Mouse (Mus musculus): Measurements from ENCODE around the gene Ttll3. TPM values are rescaled to one million over a fixed set of nuclear protein-coding genes. Genes with fewer than 3 reads are reported as not detected.

Gene Ttll3
- total and polyA plus RNA-seq, 3 experiments, result 5.7 to 11.2 TPM; not detected in 1

GRCm38 (mm10) chr6:113428006-113428405, 38.9 kb downstream of the Ttll3 start:
- no peaks in the 10 kb centered on the region for H3K79me2 ChIP-seq (ENCODE audit: control insufficient read depth, insufficient read depth, low read length, poor library complexity)
- no peaks in the 10 kb centered on the region for H3K27me3 ChIP-seq (ENCODE audit: control insufficient read depth in 1 of 2, insufficient read depth in 2 of 2, low read length in 2 of 2)
- no peak overlapping the region for H3K9ac ChIP-seq (ENCODE audit: control insufficient read depth, low read depth, low read length, poor library complexity, severe bottlenecking)
- TF ChIP-seq ZMIZ1 (IDR thresholded peaks at IDR 0.05; ENCODE audit: low read depth, low read length) (no peak), TBP (IDR thresholded peaks at IDR 0.05; ENCODE audit: low read depth, low read length) (no peak), SIN3A (IDR thresholded peaks at IDR 0.05; ENCODE audit: low read length) (no peak), UBTF (IDR thresholded peaks at IDR 0.05; ENCODE audit: borderline replicate concordance, insufficient read depth, low read depth, low read length) (no peak), GATA1 (IDR thresholded peaks at IDR 0.05; ENCODE audit: low read depth, low read length) (no peak), ZKSCAN1 (IDR thresholded peaks at IDR 0.05; ENCODE audit: low read depth, low read length) (no peak), TCF12 (IDR thresholded peaks at IDR 0.05; ENCODE audit: low read depth, low read length) (no peak), USF1 (IDR thresholded peaks at IDR 0.05; ENCODE audit: low read depth, low read length) (no peak), CHD1 (IDR thresholded peaks at IDR 0.05; ENCODE audit: low read depth, low read length) (no peak), MAX (IDR thresholded peaks at IDR 0.05; ENCODE audit: low read length) (no peak), EP300 (IDR thresholded peaks at IDR 0.05; ENCODE audit: low read depth in 1 of 2, low read length in 2 of 2) (no peak), CHD2 (IDR thresholded peaks at IDR 0.05; ENCODE audit: low read length) (no peak), JUND (IDR thresholded peaks at IDR 0.05; ENCODE audit: low read depth, low read length) (no peak), USF2 (IDR thresholded peaks at IDR 0.05; ENCODE audit: borderline replicate concordance in 1 of 2, insufficient read depth in 1 of 2, low read depth in 1 of 2, low read length in 2 of 2) (no peak), MYC (IDR thresholded peaks at IDR 0.05; ENCODE audit: low read depth, low read length) (no peak), RAD21 (IDR thresholded peaks at IDR 0.05; ENCODE audit: low read depth, low read length) (no peak), MYB (IDR thresholded peaks at IDR 0.05; ENCODE audit: low read depth, low read length) (no peak)
- H3K36me3 ChIP-seq (ENCODE audit: control insufficient read depth in 1 of 2, insufficient read depth in 2 of 2, low read length in 2 of 2), result no peaks in the 10 kb centered on the region
- H3K4me3 ChIP-seq (ENCODE audit: control insufficient read depth in 1 of 2, insufficient read depth in 1 of 2, low read depth in 2 of 2, low read length in 2 of 2), result no peak overlapping the region
- no peak overlapping the region for H3K27ac ChIP-seq (ENCODE audit: control insufficient read depth, low read depth, low read length)
- no peak for DNase-seq (ENCODE audit: low read depth, low spot score)
- H3K4me1 ChIP-seq (ENCODE audit: control insufficient read depth in 1 of 2, insufficient read depth in 2 of 2, low read length in 2 of 2), result peaks cover 2 to 7% of the 10 kb centered on the region in 2 experiments; a peak in 3 of 4 replicates
- H3K9me3 ChIP-seq (replicated peaks; ENCODE audit: insufficient read depth, low read length), result no peaks in the 10 kb centered on the region

DNA sequence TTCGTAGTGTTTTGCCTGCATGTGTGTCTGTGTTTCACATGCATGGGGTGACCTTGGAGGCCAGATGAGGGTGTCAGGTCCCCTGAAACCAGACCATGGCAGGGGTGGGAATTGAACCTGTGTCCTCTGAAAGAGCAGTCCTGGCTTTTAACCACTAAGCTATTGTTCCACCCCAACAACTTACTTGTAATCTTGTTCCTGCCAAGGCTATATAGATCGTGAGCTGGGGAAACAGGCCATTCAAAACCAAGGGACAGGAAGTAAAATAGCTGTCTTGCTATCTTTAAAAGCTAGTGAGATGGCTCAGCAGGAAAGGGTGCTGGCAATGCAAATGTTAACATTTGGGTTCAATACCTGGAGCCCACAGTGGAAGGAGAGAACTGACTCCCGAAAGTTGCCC, 40.9 kb downstream of the Ttll3 start:
- Histone ChIP-seq H3K27ac (ENCODE audit: control insufficient read depth, low read depth, low read length) (no peak overlapping the region), H3K9me3 (replicated peaks; ENCODE audit: insufficient read depth, low read length) (no peaks in the 10 kb centered on the region), H3K27me3 (ENCODE audit: control insufficient read depth in 1 of 2, insufficient read depth in 2 of 2, low read length in 2 of 2) (no peaks in the 10 kb centered on the region), H3K4me3 (ENCODE audit: control insufficient read depth in 1 of 2, insufficient read depth in 1 of 2, low read depth in 2 of 2, low read length in 2 of 2) (no peak overlapping the region), H3K4me1 (ENCODE audit: control insufficient read depth in 1 of 2, insufficient read depth in 2 of 2, low read length in 2 of 2) (peaks cover 0 to 7% of the 10 kb centered on the region in 2 experiments; a peak in 3 of 4 replicates), H3K79me2 (ENCODE audit: control insufficient read depth, insufficient read depth, low read length, poor library complexity) (no peaks in the 10 kb centered on the region), H3K9ac (ENCODE audit: control insufficient read depth, low read depth, low read length, poor library complexity, severe bottlenecking) (no peak overlapping the region), H3K36me3 (ENCODE audit: control insufficient read depth in 1 of 2, insufficient read depth in 2 of 2, low read length in 2 of 2) (no peaks in the 10 kb centered on the region)
- no peak for DNase-seq (ENCODE audit: low read depth, low spot score)
- TF ChIP-seq TBP (IDR thresholded peaks at IDR 0.05; ENCODE audit: low read depth, low read length) (peak; percentile 91), SMC3 (IDR thresholded peaks at IDR 0.05; ENCODE audit: low read depth, low read length) (no peak)
